ENCODE assay signal across 10 mouse cellular contexts in the genomic region with DNA sequence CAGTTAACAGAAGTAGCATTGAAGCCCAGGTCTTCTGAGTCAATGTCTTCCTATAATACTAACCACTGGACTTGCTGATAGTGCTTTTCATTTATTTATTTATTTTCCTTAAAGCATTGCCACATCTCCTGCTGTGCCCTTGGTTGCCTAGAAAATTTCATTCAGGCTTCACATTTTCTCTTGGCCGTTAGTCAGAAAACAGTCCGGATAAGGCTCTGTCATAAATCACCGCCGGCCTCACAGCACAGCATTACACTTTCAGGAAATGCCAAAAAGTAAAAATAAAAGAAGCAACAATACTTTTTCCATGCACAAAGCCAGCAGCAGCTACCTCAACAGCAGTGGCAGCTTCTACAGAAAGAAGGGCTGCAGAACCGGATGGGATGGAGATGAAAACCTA.
A peak's percentile ranks its signal among the peaks of the same experiment; 100 is the strongest.
DNase-seq lines count a peak whose midpoint lies in the region; ATAC-seq and TF ChIP-seq lines count a peak whose summit lies in the region.
"Had no signal": no experiment of that assay in that cellular context is flagged by ENCODE, and none has a peak within 500 bp of the region (broad histone marks: within the 10 kb centered on the region; RNA-seq: fewer than 3 reads in every experiment).

No protein-coding gene starts in this region.

- H3K4me1 ChIP-seq in lung, adult 2 months (ENCODE audit: control insufficient read depth, insufficient read depth, low read length), result peaks cover 6% of the 10 kb centered on the region
- peaks cover 10% of the 10 kb centered on the region for H3K4me1 ChIP-seq in embryonic facial prominence, embryonic 14.5 days (ENCODE audit: control insufficient read depth, insufficient read depth, low read length)

- no peak overlapping the region for H3K9ac ChIP-seq in embryonic facial prominence, embryonic 14.5 days (ENCODE audit: low read depth, low read length)
- H3K9ac ChIP-seq: forebrain, postnatal 0 days had no signal

- WGBS in lung, adult 2 months, result 31% methylated on average over 5 of the region's 5 CpGs
- WGBS in embryonic facial prominence, embryonic 14.5 days, result 33% methylated on average over 5 of the region's 5 CpGs

- H3K4me2 ChIP-seq in embryonic facial prominence, embryonic 14.5 days (ENCODE audit: low read depth, low read length), result no peak overlapping the region

- no peak for TF ChIP-seq CTCF in lung, adult 2 months (IDR thresholded peaks at IDR 0.05; ENCODE audit: insufficient read depth, low read length)
- no peak for TF ChIP-seq CTCF in layer of hippocampus, adult 2 months (conservative IDR thresholded peaks at IDR 0.05)

- no peak overlapping the region for H3K4me3 ChIP-seq in lung, adult 2 months (replicated peaks; ENCODE audit: extremely low read depth, low read depth, low read length)
- H3K4me3 ChIP-seq in embryonic facial prominence, embryonic 14.5 days (ENCODE audit: low read depth, low read length), result no peak overlapping the region
- H3K4me3 ChIP-seq in layer of hippocampus, adult 2 months, result no peak overlapping the region

- H3K9me3 ChIP-seq in embryonic facial prominence, embryonic 14.5 days (ENCODE audit: control insufficient read depth, low read length), result no peaks in the 10 kb centered on the region

- no peak for ATAC-seq in embryonic facial prominence, embryonic 14.5 days (ENCODE audit: low read depth)
- ATAC-seq: forebrain, postnatal 0 days had no signal

- H3K36me3 ChIP-seq in embryonic facial prominence, embryonic 14.5 days (ENCODE audit: control insufficient read depth, insufficient read depth, low read length), result no peaks in the 10 kb centered on the region

- DNase-seq in lung, adult 18-20 months, result peak; percentile 5 to 9
- no peak for DNase-seq in lung, adult 2 months
- DNase-seq in embryonic facial prominence, embryonic 14.5 days (ENCODE audit: low spot score), result peak; percentile 53
- DNase-seq in kidney, postnatal 36 days, result peak; percentile 65 to 72
- DNase-seq in skeletal muscle tissue, adult 2 months (ENCODE audit: low read depth, low spot score), result peak; percentile 2
- no peak for DNase-seq in layer of hippocampus, adult 2 months (ENCODE audit: low spot score in 2 of 2)
- DNase-seq in right cerebral cortex, adult 18-20 months, result no peak
- no peak for DNase-seq in spleen, postnatal 14 days (ENCODE audit: low spot score in 2 of 2)
- DNase-seq: forebrain, postnatal 0 days had no signal

- H3K27ac ChIP-seq in embryonic facial prominence, embryonic 14.5 days (replicated peaks; ENCODE audit: low read depth, low read length), result no peak overlapping the region; the same call in 1 of the 2 replicates
- H3K27ac ChIP-seq in layer of hippocampus, adult 2 months, result no peak overlapping the region
- H3K27ac ChIP-seq: macrophage had no signal

- no peaks in the 10 kb centered on the region for H3K27me3 ChIP-seq in embryonic facial prominence, embryonic 14.5 days (replicated peaks; ENCODE audit: control insufficient read depth, insufficient read depth, low read length)

- no peak for TF ChIP-seq POLR2A in lung, adult 2 months (IDR thresholded peaks at IDR 0.05; ENCODE audit: borderline replicate concordance, extremely low read depth, low read depth, low read length)

Comparison
In these comparisons a context has a peak if more than half of its experiments do, and no peak if none do; other contexts are left out.
1. DNase-seq: peak in lung, adult 18-20 months (2 of 2), embryonic facial prominence, embryonic 14.5 days (single experiment), kidney, postnatal 36 days (2 of 2) and skeletal muscle tissue, adult 2 months (single experiment); none in lung, adult 2 months (single experiment), layer of hippocampus, adult 2 months (0 of 2), right cerebral cortex, adult 18-20 months (single experiment) and spleen, postnatal 14 days (0 of 2).